Mouse (Mus musculus) ES-E14 (cell line): ENCODE data around the gene Nubp2.

Experiments
- CHD2 ChIP-seq: IDR thresholded peaks from 2 replicates; pipeline ENCODE4 v1.6.1; 2014; ENCODE audit warnings: mild to moderate bottlenecking, low read depth, low read length, inconsistent platforms
- HCFC1 ChIP-seq: IDR thresholded peaks from 2 replicates; pipeline ENCODE4 v1.6.1; 2012; ENCODE audit warnings: low read length, inconsistent platforms, borderline replicate concordance; ENCODE audit not compliant: insufficient read depth
- ZC3H11A ChIP-seq: IDR thresholded peaks from 2 replicates; pipeline ENCODE4 v1.6.1; 2012; ENCODE audit warnings: low read depth, mild to moderate bottlenecking, inconsistent platforms, low read length, borderline replicate concordance

DNA sequence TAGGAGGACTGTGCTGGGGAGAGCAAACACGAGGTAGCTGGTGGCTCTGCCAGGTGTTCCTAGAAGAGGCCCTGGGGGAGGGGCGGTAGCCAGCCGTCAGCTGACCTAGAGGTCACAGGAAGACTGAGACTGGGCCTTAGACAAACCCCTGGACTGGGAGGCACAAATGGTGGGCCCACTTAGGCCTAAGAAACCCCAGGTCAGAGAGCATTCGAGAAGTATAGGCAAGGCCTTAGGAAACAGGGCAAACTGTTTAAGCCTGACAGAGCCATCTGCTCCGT lies 8.1 kb downstream of the Nubp2 start:
- TF ChIP-seq CHD2 (no peak), HCFC1 (no peak), ZC3H11A (no peak)
